Mouse (Mus musculus): Measurements from ENCODE around the gene Prss45. TPM values are rescaled to one million over a fixed set of nuclear protein-coding genes. Genes with fewer than 3 reads are reported as not detected.

Gene Prss45
- polyA plus RNA-seq, 1 experiment from 2014 or later, result not detected

- WGBS, result 90% methylated on average over 14 of the region's 14 CpGs
Observed at GRCm38 (mm10) chr9:110888935-110889334, 54.5 kb downstream of the Prss45 start.

GRCm38 (mm10) chr9:110890026-110890783, 55.8 kb downstream of the Prss45 start:
- H3K36me3 ChIP-seq (replicated peaks), result no peaks in the 10 kb centered on the region
- 0 out of 2 replicates have a peak, but pooled peaks cover 3% of the 10 kb centered on the region for H3K27me3 ChIP-seq (replicated peaks)
- no peaks in the 10 kb centered on the region for H3K9me3 ChIP-seq
- H3K4me3 ChIP-seq, result no peak overlapping the region
- WGBS, result 15% methylated on average over 21 of the region's 21 CpGs
- ATAC-seq (replicated peaks), result no peak
- H3K9ac ChIP-seq, result no peak overlapping the region
- no peak overlapping the region for H3K27ac ChIP-seq
- H3K4me2 ChIP-seq, result no peak overlapping the region
- no peaks in the 10 kb centered on the region for H3K4me1 ChIP-seq

More at GRCm38 (mm10) chr9:110888935-110889334, 54.5 kb downstream of the Prss45 start:
- Histone ChIP-seq H3K9ac (no peak overlapping the region), H3K36me3 (replicated peaks) (no peaks in the 10 kb centered on the region), H3K27ac (no peak overlapping the region), H3K9me3 (no peaks in the 10 kb centered on the region), H3K27me3 (replicated peaks) (0 out of 2 replicates have a peak, but pooled peaks cover 3% of the 10 kb centered on the region), H3K4me1 (no peaks in the 10 kb centered on the region), H3K4me3 (no peak overlapping the region), H3K4me2 (no peak overlapping the region)
- no peak for ATAC-seq (replicated peaks)

Other genes with a start within 250 kb of the Prss45 start
- 30.1 and 35.4 TPM in 2 replicates for gene Nradd, start 210.1 kb upstream of the Prss45 start, polyA plus RNA-seq (2015; fragmentation: Nextera tagmentation; extraction: Ambion mirVana)
- 5.5 and 6.4 TPM in 2 replicates for gene Nbeal2, start 180.4 kb upstream of the Prss45 start, polyA plus RNA-seq (2015; fragmentation: Nextera tagmentation; extraction: Ambion mirVana)
- 110 and 115 TPM in 2 replicates for gene Ccdc12, start 178.1 kb upstream of the Prss45 start, polyA plus RNA-seq (2015; fragmentation: Nextera tagmentation; extraction: Ambion mirVana)
- 0.56 and 2.0 TPM in 2 replicates for gene Myl3, start 92.7 kb upstream of the Prss45 start, polyA plus RNA-seq (2015; fragmentation: Nextera tagmentation; extraction: Ambion mirVana)
- 8.7 and 9.2 TPM in 2 replicates for gene Pth1r, start 87.4 kb upstream of the Prss45 start, polyA plus RNA-seq (2015; fragmentation: Nextera tagmentation; extraction: Ambion mirVana)
- gene Prss42, start 36.4 kb upstream of the Prss45 start, polyA plus RNA-seq (2015; fragmentation: Nextera tagmentation; extraction: Ambion mirVana), result not detected in 2 replicates
- not detected in 2 replicates for gene Prss44, start 20.6 kb upstream of the Prss45 start, polyA plus RNA-seq (2015; fragmentation: Nextera tagmentation; extraction: Ambion mirVana)
- gene Prss43, start 7.9 kb upstream of the Prss45 start, polyA plus RNA-seq (2015; fragmentation: Nextera tagmentation; extraction: Ambion mirVana), result not detected in 2 replicates
- gene Prss46, start 9.9 kb downstream of the Prss45 start, polyA plus RNA-seq (2015; fragmentation: Nextera tagmentation; extraction: Ambion mirVana), result not detected in 2 replicates
- gene Prss50, start 23.4 kb downstream of the Prss45 start, polyA plus RNA-seq (2015; fragmentation: Nextera tagmentation; extraction: Ambion mirVana), result 0.20 TPM in 1 of 2 replicates, not detected in the other
- gene Als2cl, start 45.3 kb downstream of the Prss45 start, polyA plus RNA-seq (2015; fragmentation: Nextera tagmentation; extraction: Ambion mirVana), result 1.2 and 2.0 TPM in 2 replicates
- 2.7 and 3.1 TPM in 2 replicates for gene Tmie, start 45.5 kb downstream of the Prss45 start, polyA plus RNA-seq (2015; fragmentation: Nextera tagmentation; extraction: Ambion mirVana)
- gene Fam240a, start 82.3 kb downstream of the Prss45 start, polyA plus RNA-seq (2015; fragmentation: Nextera tagmentation; extraction: Ambion mirVana), result not detected in 2 replicates
- gene Tdgf1, start 111.6 kb downstream of the Prss45 start, polyA plus RNA-seq (2015; fragmentation: Nextera tagmentation; extraction: Ambion mirVana), result not detected in 2 replicates
- gene Lrrc2, start 117.0 kb downstream of the Prss45 start, polyA plus RNA-seq (2015; fragmentation: Nextera tagmentation; extraction: Ambion mirVana), result 0.42 and 1.0 TPM in 2 replicates
- not detected in 2 replicates for gene Rtp3, start 156.0 kb downstream of the Prss45 start, polyA plus RNA-seq (2015; fragmentation: Nextera tagmentation; extraction: Ambion mirVana)
- 1.4 and 1.9 TPM in 2 replicates for gene Ltf, start 184.7 kb downstream of the Prss45 start, polyA plus RNA-seq (2015; fragmentation: Nextera tagmentation; extraction: Ambion mirVana)
- gene Ccrl2, start 222.9 kb downstream of the Prss45 start, polyA plus RNA-seq (2015; fragmentation: Nextera tagmentation; extraction: Ambion mirVana), result 1.1 and 1.2 TPM in 2 replicates